Mouse (Mus musculus): ENCODE results near the gene Sdk1.

Gene Sdk1

GRCm38 (mm10) chr5:142113210-142114175, 872.2 kb downstream of the Sdk1 start:
- DNase-seq (ENCODE audit: low spot score in 2 of 2) = no peak

DNA sequence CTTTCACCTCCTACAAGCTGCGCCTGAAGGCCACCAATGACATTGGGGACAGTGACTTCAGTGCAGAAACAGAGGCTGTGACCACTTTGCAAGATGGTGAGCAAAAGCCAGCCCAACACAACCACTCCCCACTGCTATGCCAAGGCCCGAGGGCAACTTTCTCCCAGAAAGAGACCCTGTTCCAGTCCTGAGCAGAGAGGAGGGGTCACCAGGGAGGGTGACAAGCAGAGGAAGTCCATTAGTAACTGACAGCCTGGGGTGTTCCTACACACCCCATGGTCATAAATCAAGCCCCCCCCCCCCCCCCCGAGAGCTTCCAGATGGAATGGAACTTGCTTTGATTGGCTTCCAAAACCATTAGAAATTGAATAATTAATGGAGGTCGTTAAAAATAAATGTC, 886.5 kb downstream of the Sdk1 start:
- DNase-seq (ENCODE audit: low spot score in 2 of 2) = no peak

GRCm38 (mm10) chr5:142128181-142128611, 886.9 kb downstream of the Sdk1 start:
- DNase-seq (ENCODE audit: low spot score in 2 of 2) = no peak

- no peak for DNase-seq (ENCODE audit: low spot score in 2 of 2)
Measured at GRCm38 (mm10) chr5:142130004-142130403, 888.7 kb downstream of the Sdk1 start.

GRCm38 (mm10) chr5:142139978-142140377, 898.7 kb downstream of the Sdk1 start:
- peak in 1 of 2 experiments; percentile 0 for DNase-seq (ENCODE audit: low spot score in 2 of 2)

GRCm38 (mm10) chr5:142149594-142149993, 908.3 kb downstream of the Sdk1 start:
- no peak for DNase-seq (ENCODE audit: low spot score in 2 of 2)

GRCm38 (mm10) chr5:142150756-142151155, 909.5 kb downstream of the Sdk1 start:
- no peak for DNase-seq (ENCODE audit: low spot score in 2 of 2)

GRCm38 (mm10) chr5:142156868-142157852, 915.9 kb downstream of the Sdk1 start:
- no peak for DNase-seq (ENCODE audit: low spot score in 2 of 2)

DNA sequence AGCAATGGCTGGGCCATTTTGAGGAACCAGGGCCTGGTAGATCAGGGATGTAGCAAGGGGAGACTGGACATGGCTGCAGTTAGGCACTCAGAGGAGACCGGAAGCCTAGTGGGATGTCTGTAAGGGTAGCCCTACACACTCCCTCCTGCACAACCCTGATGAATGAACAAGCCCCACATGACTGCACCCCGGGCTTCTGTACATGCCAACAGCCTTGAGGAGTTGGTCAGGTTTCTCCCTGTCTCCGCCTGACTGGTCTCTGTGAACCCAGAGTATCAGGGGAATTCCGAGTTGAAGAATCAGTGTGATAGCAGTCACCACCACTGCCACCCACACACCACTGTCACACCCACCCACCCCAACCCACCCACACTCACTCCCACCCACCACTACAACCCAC, 922.2 kb downstream of the Sdk1 start:
- DNase-seq (ENCODE audit: low spot score in 2 of 2) = no peak

GRCm38 (mm10) chr5:142173636-142174035, 932.3 kb downstream of the Sdk1 start:
- no peak for DNase-seq (ENCODE audit: low spot score in 2 of 2)

GRCm38 (mm10) chr5:142178164-142178563, 936.9 kb downstream of the Sdk1 start:
- no peak for DNase-seq (ENCODE audit: low spot score in 2 of 2)

- no peak for DNase-seq (ENCODE audit: low spot score in 2 of 2)
Measured at GRCm38 (mm10) chr5:142179304-142179703, 938.0 kb downstream of the Sdk1 start.

DNA sequence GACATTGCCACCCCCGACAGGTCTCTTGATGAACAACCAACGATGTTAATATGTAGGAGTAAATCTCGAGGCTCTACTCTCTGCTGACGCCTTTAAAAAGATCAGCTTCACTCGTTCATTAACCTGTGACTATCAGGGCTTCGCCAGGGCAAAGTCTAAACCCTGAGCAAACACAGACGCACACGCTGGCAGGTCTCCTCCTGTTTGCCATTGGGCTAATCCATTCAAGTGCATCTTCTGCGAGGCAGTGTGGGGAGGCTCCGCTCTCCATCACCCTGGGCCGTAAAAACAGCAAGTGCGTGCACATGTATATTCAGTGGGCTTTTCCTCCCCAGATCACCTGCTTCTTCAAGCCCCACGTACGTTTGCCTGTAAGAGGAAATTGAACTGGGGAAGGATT, 940.6 kb downstream of the Sdk1 start:
- no peak for DNase-seq (ENCODE audit: low spot score in 2 of 2)

DNA sequence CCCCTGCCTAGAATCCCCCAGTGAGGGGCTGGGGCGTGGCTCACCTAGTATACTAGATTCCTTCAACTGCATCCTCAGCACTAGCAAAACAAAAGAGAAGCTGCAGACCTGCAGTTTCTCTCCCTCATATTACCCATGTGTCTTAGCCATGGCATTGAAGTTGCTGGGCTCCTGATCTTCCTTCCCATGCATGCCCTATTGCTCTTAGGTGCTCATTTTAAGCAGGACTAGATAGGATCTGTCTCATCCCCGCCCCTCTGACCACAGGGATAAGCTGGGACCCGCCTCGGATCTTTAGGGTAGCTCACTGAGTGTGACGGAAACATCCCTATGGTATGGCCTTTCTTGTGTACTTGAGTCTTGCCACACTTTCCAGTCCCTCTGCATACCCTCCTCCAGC, 947.5 kb downstream of the Sdk1 start:
- DNase-seq (ENCODE audit: low spot score in 2 of 2) = no peak

DNA sequence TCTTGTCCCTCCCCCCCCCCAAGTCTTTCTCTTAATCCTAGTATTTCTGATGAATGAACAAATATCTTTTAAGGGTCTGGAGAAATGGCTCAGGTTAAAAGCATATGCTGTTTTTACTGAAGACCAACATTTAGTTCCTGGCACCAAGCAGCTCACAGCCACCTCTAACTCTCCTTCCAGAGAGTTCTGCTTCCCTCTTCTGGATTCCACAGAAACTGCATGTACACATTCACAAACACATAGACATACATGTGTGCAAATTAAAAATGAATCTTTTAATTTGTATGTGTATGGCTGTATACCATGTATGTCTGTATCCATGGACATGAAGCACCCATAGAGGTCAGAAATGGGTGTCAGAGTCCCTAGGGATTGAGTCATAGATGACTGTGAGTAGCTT, 968.6 kb downstream of the Sdk1 start:
- no peak for DNase-seq (ENCODE audit: low spot score in 2 of 2)

DNA sequence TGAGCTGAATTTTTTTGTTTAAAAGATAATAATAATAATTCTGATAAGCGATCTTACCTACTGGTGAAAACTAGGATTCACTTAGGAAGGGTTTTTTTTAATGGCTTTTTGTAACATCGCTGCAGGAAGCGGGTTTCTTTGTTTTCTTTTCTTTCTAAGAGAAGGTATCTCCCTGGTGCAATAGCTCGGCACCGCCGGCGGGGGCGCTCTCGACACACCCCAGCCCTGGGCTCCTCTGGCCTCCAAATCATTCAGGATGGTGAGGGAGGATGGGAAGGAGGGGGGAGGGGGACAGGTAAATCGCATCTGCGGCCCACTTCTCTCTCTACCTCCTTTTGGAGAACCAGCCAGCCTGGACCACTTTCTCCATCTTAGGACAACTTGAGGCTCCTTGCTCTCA, 971.0 kb downstream of the Sdk1 start:
- no peak for DNase-seq (ENCODE audit: low spot score in 2 of 2)

- DNase-seq (ENCODE audit: low spot score in 2 of 2) = no peak
Measured at GRCm38 (mm10) chr5:142215981-142216380, 974.7 kb downstream of the Sdk1 start.

GRCm38 (mm10) chr5:142220851-142221503, 979.7 kb downstream of the Sdk1 start:
- no peak for DNase-seq (ENCODE audit: low spot score in 2 of 2)

GRCm38 (mm10) chr5:142228957-142229810, 987.9 kb downstream of the Sdk1 start:
- DNase-seq (ENCODE audit: low spot score in 2 of 2) = no peak

GRCm38 (mm10) chr5:142229811-142230205, 988.5 kb downstream of the Sdk1 start:
- no peak for DNase-seq (ENCODE audit: low spot score in 2 of 2)

- DNase-seq (ENCODE audit: low spot score in 2 of 2) = no peak
Measured at GRCm38 (mm10) chr5:142240288-142240687, 999.0 kb downstream of the Sdk1 start.
